24 mouse cellular contexts compared by ENCODE assay signal in the genomic region with DNA sequence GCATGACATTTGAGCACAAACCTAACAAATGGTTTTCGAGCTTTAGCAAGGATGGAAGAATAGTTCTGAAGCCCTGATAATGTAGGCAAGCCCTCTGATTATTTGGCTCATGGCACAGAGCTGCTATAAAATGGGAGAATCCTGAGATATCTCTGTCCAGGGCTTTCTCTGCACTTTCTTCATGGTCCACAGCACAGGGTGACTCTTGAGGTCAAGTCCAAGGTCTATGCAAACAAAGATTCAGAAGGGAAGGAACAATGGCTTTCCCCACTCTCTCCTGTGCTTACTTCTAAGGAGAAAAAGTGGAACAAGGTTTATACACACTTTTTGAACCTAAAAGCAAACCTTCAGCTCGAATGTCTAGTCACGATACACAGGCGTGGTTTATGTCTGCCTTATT.
A peak's percentile ranks its signal among the peaks of the same experiment; 100 is the strongest.
DNase-seq lines count a peak whose midpoint lies in the region; ATAC-seq and TF ChIP-seq lines count a peak whose summit lies in the region.
"Had no signal": no experiment of that assay in that cellular context is flagged by ENCODE, and none has a peak within 500 bp of the region (broad histone marks: within the 10 kb centered on the region; RNA-seq: fewer than 3 reads in every experiment).

No protein-coding gene starts in this region.

- no peak for TF ChIP-seq POLR2A in kidney, adult 2 months (IDR thresholded peaks at IDR 0.05; ENCODE audit: low read depth, low read length)

- DNase-seq in kidney, adult 2 months: peak; percentile 67
- no peak for DNase-seq in kidney, postnatal 10 days
- peak; percentile 23 for DNase-seq in kidney, postnatal 14 days
- no peak for DNase-seq in heart, adult 18-20 months
- no peak for DNase-seq in left cerebral cortex, adult 2 months (ENCODE audit: extremely low spot score in 1 of 2, low spot score in 2 of 2)
- DNase-seq: adrenal gland, adult 8-10 months; adrenal gland, postnatal 25 days; cerebellum, adult 11-12 months; cerebellum, adult 8-10 months; cerebellum, postnatal 10 days; cerebellum, postnatal 36 days; embryo, embryonic 11 days; gastrocnemius, postnatal 25 days had no signal

- WGBS in kidney, adult 2 months: 72% methylated on average over 4 of the region's 4 CpGs
- 63% methylated on average over 4 of the region's 4 CpGs for WGBS in kidney, embryonic 15.5 days

- H3K9ac ChIP-seq in kidney, embryonic 15.5 days: no peak overlapping the region
- H3K9ac ChIP-seq: embryonic facial prominence, embryonic 13.5 days; forebrain, embryonic 12.5 days; forebrain, embryonic 15.5 days; hindbrain, embryonic 13.5 days had no signal

- H3K4me1 ChIP-seq in kidney, adult 2 months (ENCODE audit: control insufficient read depth, insufficient read depth, low read length): no peaks in the 10 kb centered on the region
- no peaks in the 10 kb centered on the region for H3K4me1 ChIP-seq in kidney, embryonic 15.5 days
- H3K4me1 ChIP-seq: embryonic facial prominence, embryonic 13.5 days had no signal

- no peak overlapping the region for H3K4me2 ChIP-seq in kidney, embryonic 15.5 days
- H3K4me2 ChIP-seq: embryonic facial prominence, embryonic 13.5 days; forebrain, embryonic 12.5 days; forebrain, embryonic 15.5 days; heart, embryonic 11.5 days; hindbrain, embryonic 13.5 days had no signal

- TF ChIP-seq CTCF in kidney, adult 2 months (conservative IDR thresholded peaks at IDR 0.05; ENCODE audit: insufficient read depth, insufficient read length, low read depth, low read length): no peak
- no peak for TF ChIP-seq CTCF in left cerebral cortex, adult 2 months (IDR thresholded peaks at IDR 0.05)

- H3K36me3 ChIP-seq in kidney, adult 2 months (ENCODE audit: control insufficient read depth, insufficient read depth, low read length): no peaks in the 10 kb centered on the region
- no peaks in the 10 kb centered on the region for H3K36me3 ChIP-seq in kidney, embryonic 15.5 days
- H3K36me3 ChIP-seq: embryonic facial prominence, embryonic 10.5 days; embryonic facial prominence, embryonic 13.5 days; forebrain, embryonic 12.5 days; forebrain, embryonic 15.5 days had no signal

- H3K27ac ChIP-seq in kidney, adult 2 months (ENCODE audit: insufficient read depth, low read depth, low read length): no peak overlapping the region; the same call in 1 of the 2 replicates
- no peak overlapping the region for H3K27ac ChIP-seq in kidney, embryonic 15.5 days
- no peak overlapping the region for H3K27ac ChIP-seq in left cerebral cortex, adult 2 months
- H3K27ac ChIP-seq: embryonic facial prominence, embryonic 10.5 days; embryonic facial prominence, embryonic 13.5 days; forebrain, embryonic 12.5 days; forebrain, embryonic 15.5 days; hindbrain, embryonic 13.5 days had no signal

- no peak overlapping the region for H3K4me3 ChIP-seq in kidney, adult 2 months (ENCODE audit: insufficient read depth, low read depth, low read length)
- H3K4me3 ChIP-seq in kidney, embryonic 15.5 days (replicated peaks): no peak overlapping the region
- H3K4me3 ChIP-seq in left cerebral cortex, adult 2 months: no peak overlapping the region
- H3K4me3 ChIP-seq: embryonic facial prominence, embryonic 10.5 days; embryonic facial prominence, embryonic 13.5 days; erythroblast, embryonic 14.5 days; forebrain, embryonic 12.5 days; forebrain, embryonic 15.5 days; hindbrain, embryonic 13.5 days had no signal

- H3K9me3 ChIP-seq in kidney, embryonic 15.5 days (replicated peaks): no peaks in the 10 kb centered on the region
- H3K9me3 ChIP-seq: embryonic facial prominence, embryonic 10.5 days; embryonic facial prominence, embryonic 13.5 days; forebrain, embryonic 12.5 days; forebrain, embryonic 15.5 days; hindbrain, embryonic 13.5 days had no signal

- no peaks in the 10 kb centered on the region for H3K27me3 ChIP-seq in kidney, adult 2 months (replicated peaks; ENCODE audit: control insufficient read depth, insufficient read depth, low read length)
- no peaks in the 10 kb centered on the region for H3K27me3 ChIP-seq in kidney, embryonic 15.5 days
- H3K27me3 ChIP-seq: forebrain, embryonic 12.5 days; forebrain, embryonic 15.5 days; hindbrain, embryonic 13.5 days had no signal

- intact Hi-C loops in left cerebral cortex, adult 2 months (cut with DNase I): no loop called here

- peak; percentile 56; the same call in 1 of the 2 replicates for ATAC-seq in kidney, embryonic 15.5 days (replicated peaks; ENCODE audit: low FRiP score)
- ATAC-seq: activated CD4-positive, CD25-positive, alpha-beta regulatory T cell, adult 4 months; CD4-positive, CD25-positive, alpha-beta regulatory T cell, adult 4 months; forebrain, embryonic 15.5 days; hindbrain, embryonic 16.5 days had no signal

Comparison
In these comparisons a context has a peak if more than half of its experiments do, and no peak if none do; other contexts are left out.
1. DNase-seq: peak in kidney, adult 2 months (single experiment) and kidney, postnatal 14 days (single experiment); none in kidney, postnatal 10 days (single experiment), heart, adult 18-20 months (0 of 2) and left cerebral cortex, adult 2 months (0 of 2).